Mouse (Mus musculus) kidney, postnatal 14 days (tissue): ENCODE measurements at regions not wholly inside any gene's neighbourhood (a gene's known extent, or its start where the extent isn't known, plus 50 kb on each side); places are given as distances from the start of the nearest gene placed in this dataset.
"Not testable (repeated sequence)": the region's sequence is repeated elsewhere in the genome, so short reads cannot be mapped to it uniquely, and the experiment has no call there.

Experiments used
- DNase-seq: peaks from one replicate; pipeline ENCODE4 v3.0.0; 2022; ENCODE audit warnings: mixed read lengths

GRCm38 (mm10) chr2:64440961-64441360 lies 343.1 kb upstream of the Fign start:
- no peak for DNase-seq

DNA sequence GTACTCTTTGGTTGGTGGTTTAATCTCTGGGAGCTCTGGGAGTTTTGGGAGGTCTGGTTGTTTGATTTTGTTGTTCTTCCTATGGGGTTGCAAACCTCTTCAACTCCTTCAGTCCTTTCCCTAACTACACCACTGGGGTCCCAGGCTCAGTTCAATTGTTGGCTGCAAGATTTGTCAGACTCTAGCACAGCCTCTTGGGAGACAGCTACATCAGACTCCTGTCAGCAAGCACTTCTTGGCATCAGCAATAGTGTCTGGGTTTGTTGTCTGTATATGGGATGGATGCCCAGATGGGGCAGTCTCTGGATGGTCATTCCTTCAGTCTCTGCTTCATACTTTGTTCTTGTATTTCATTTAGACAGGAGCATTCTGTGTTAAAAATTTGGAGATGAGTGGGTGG lies 319.3 kb upstream of the Fign start:
- DNase-seq, result not testable (repeated sequence)

GRCm38 (mm10) chr2:64413846-64414245 lies 316.0 kb upstream of the Fign start:
- no peak for DNase-seq

GRCm38 (mm10) chr2:64413263-64413662 lies 315.4 kb upstream of the Fign start:
- no peak for DNase-seq

DNA sequence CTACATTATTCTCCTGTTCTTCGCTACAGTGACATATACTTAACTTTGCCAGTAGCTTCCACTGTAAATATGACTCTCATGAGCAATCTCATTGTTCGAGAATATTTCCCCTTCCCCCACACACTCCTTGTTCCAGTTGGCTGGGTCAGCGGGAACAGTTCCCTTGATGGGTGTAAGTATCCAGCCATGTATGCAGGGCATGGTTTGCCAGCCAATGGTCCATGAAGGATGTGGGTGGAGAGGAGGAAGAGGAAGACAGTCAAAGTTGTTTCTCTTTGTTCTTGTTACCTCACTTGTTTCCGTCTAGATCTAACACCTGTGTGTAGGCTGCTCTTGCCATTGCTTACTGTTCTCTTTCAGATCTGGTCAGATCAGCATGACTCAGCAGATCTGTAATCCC lies 298.1 kb upstream of the Fign start:
- no peak for DNase-seq

- no peak for DNase-seq
Measured at GRCm38 (mm10) chr2:64394619-64395294, 296.9 kb upstream of the Fign start.

DNA sequence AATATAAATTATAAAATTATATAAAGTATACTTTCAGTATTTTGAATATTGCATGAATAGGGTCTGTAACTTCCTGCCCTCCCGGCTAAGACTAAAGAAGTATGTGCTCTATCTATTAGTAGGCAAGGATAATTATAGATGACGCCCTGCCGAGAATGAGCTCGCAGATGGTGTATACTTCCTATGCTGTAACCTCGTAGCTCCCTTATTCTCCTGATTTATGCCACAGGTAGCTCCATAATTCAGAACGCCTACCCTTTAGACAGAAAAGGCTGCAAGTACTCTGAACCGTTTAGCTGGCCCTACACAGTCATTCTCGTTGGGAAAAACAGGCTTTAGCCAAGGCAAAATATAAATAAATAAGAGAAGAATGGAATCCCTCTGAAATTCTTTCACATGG lies 296.4 kb upstream of the Fign start:
- DNase-seq, result no peak

DNA sequence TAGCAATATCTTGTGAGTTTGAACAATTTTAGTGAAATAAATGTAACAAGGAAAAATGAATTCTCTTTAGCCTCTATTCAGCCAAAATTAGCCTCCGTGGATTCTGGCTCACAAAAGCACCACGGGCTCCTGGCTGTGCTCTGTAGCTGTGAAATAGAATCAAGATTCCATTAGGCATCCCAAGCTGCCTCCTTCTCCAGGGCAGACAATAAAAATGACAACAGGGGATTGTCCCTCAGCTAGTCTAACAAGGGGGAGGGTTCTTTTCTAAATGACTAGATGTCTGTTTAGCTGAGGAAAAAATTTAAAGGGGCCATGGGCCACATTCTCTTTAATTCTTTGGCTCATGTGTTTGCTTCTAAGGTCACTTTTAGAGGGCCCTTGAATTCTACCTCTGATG lies 272.0 kb upstream of the Fign start:
- DNase-seq, result no peak

- no peak for DNase-seq
Measured at GRCm38 (mm10) chr2:64367188-64367587, 269.4 kb upstream of the Fign start.

GRCm38 (mm10) chr2:64366528-64366927 lies 268.7 kb upstream of the Fign start:
- no peak for DNase-seq

DNA sequence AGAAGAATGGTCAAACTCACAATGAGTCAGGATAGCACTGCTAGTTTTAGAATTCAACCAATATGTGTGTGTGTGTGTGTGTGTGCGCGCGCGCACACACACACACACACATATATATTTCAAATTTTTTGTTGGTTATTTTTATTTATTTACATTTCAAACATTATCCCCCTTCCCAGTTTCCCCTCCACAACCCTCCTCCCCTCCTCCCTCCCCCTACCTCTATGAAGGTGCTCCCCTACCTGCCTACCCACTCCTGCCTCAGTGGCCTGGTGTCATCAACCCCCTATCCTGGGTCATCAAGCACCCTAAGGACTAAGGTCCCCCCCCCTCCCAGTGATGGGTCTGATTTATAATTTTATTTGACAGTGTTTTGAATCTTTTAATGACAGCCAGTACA lies 258.4 kb upstream of the Fign start:
- no peak for DNase-seq

GRCm38 (mm10) chr2:64325499-64325898 lies 227.7 kb upstream of the Fign start:
- DNase-seq, result no peak
